Mouse (Mus musculus) forebrain, embryonic 15.5 days (tissue): ENCODE results near the gene Cxcl10. TPM values are rescaled to one million over a fixed set of nuclear protein-coding genes. Genes with fewer than 3 reads are reported as not detected.
"Not testable (repeated sequence)": the region's sequence is repeated elsewhere in the genome, so short reads cannot be mapped to it uniquely, and the experiment has no call there.

Experiments
- ATAC-seq: fragments of 200-750 bp; cut with Nextera tagmentation; replicated peaks from 2 replicates; pipeline ENCODE4 v1.8.0; 2017; ENCODE audit warnings: mild to moderate bottlenecking, moderate TSS enrichment, moderate library complexity
- H3K27ac ChIP-seq: fragments of 300-500 bp; sonication (generic); replicated peaks from 2 replicates; pipeline ENCODE4 v1.5.1; 2015; ENCODE audit warnings: mild to moderate bottlenecking, inconsistent platforms
- H3K27me3 ChIP-seq: fragments of 300-500 bp; sonication (generic); 2 replicates; pipeline ENCODE4 v1.6.1; 2015; ENCODE audit warnings: inconsistent platforms
- H3K36me3 ChIP-seq: fragments of 300-500 bp; sonication (generic); 2 replicates; pipeline ENCODE4 v1.6.1; 2015; ENCODE audit warnings: mild to moderate bottlenecking, inconsistent platforms
- H3K4me1 ChIP-seq: fragments of 300-500 bp; sonication (generic); 2 replicates; pipeline ENCODE4 v1.6.1; 2015; ENCODE audit warnings: inconsistent platforms
- H3K4me2 ChIP-seq: fragments of 300-500 bp; sonication (generic); replicated peaks from 2 replicates; pipeline ENCODE4 v1.6.1; 2015; ENCODE audit warnings: mild to moderate bottlenecking, inconsistent platforms
- H3K4me3 ChIP-seq: fragments of 300-500 bp; sonication (generic); 2 replicates; pipeline ENCODE4 v1.5.1; 2015; ENCODE audit warnings: mild to moderate bottlenecking, inconsistent platforms
- H3K9ac ChIP-seq: fragments of 300-500 bp; sonication (generic); replicated peaks from 2 replicates; pipeline ENCODE4 v1.6.1; 2015; ENCODE audit warnings: mild to moderate bottlenecking, inconsistent platforms
- H3K9me3 ChIP-seq: fragments of 300-500 bp; sonication (generic); 2 replicates; pipeline ENCODE4 v1.6.1; 2016; ENCODE audit warnings: inconsistent platforms
- WGBS: fragments of 180-500 bp; shearing (Covaris S2); methylation state at CpG from one replicate; pipeline ENCODE4 v1.1.7; 2015; ENCODE audit warnings: mixed read lengths; 5-methylcytosine and 5-hydroxymethylcytosine counted together
- polyA plus RNA-seq: library from polyadenylated mRNA; unstranded; fragments of >200 nt; fragmentation: Nextera tagmentation; extraction: Ambion mirVana; gene quantifications from 2 replicates; pipeline ENCODE4 v1.2.1, GENCODE M21; 2015

The Cxcl10 gene
- polyA plus RNA-seq, 1 experiment from 2014 or later = 0.20 TPM

DNA sequence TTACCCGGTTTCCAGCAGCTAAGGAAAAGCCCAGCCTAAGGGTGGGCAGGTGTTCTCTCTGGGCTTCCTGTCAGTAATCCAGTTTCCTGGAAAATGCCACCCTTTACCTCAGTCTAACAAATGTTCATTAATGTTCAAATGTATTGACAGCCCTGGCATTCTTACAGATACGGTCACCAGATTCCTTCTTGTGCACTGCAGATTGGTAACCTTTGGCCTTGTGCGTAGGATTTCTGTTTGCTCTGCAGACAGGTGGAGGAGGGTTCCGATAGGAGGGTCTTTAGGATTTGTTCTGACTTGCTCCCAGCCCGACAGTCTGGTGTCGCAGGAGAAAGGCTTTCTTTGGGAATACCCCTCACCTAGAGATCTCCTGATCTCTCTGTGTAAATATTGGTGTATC, 17.9 kb upstream of the Cxcl10 start:
- no peak for ATAC-seq
- no peak overlapping the region for H3K4me2 ChIP-seq
- H3K4me3 ChIP-seq = no peak overlapping the region
- no peaks in the 10 kb centered on the region for H3K36me3 ChIP-seq
- no peak overlapping the region for H3K27ac ChIP-seq
- 87% methylated on average over 6 of the region's 6 CpGs for WGBS
- no peaks in the 10 kb centered on the region for H3K9me3 ChIP-seq
- H3K27me3 ChIP-seq = no peaks in the 10 kb centered on the region
- H3K9ac ChIP-seq = no peak overlapping the region
- peaks cover 17% of the 10 kb centered on the region for H3K4me1 ChIP-seq

GRCm38 (mm10) chr5:92365146-92365705, 16.5 kb upstream of the Cxcl10 start:
- H3K4me3 ChIP-seq = no peak overlapping the region
- no peak overlapping the region for H3K27ac ChIP-seq
- ATAC-seq = no peak
- no peaks in the 10 kb centered on the region for H3K27me3 ChIP-seq
- no peaks in the 10 kb centered on the region for H3K9me3 ChIP-seq
- no peak overlapping the region for H3K4me2 ChIP-seq
- H3K36me3 ChIP-seq = no peaks in the 10 kb centered on the region
- peaks cover 8% of the 10 kb centered on the region; the same call in 1 of the 2 replicates for H3K4me1 ChIP-seq
- no peak overlapping the region for H3K9ac ChIP-seq
- WGBS = 77% methylated on average over 11 of the region's 11 CpGs

- H3K9ac ChIP-seq = no peak overlapping the region
- peaks cover 1% of the 10 kb centered on the region; the same call in 1 of the 2 replicates for H3K4me1 ChIP-seq
- no peak for ATAC-seq
- H3K4me2 ChIP-seq = no peak overlapping the region
- H3K9me3 ChIP-seq = no peaks in the 10 kb centered on the region
- no peak overlapping the region for H3K4me3 ChIP-seq
- no peaks in the 10 kb centered on the region for H3K36me3 ChIP-seq
- no peak overlapping the region for H3K27ac ChIP-seq
- 90% methylated on average over 5 of the region's 5 CpGs for WGBS
- no peaks in the 10 kb centered on the region for H3K27me3 ChIP-seq
Observed at GRCm38 (mm10) chr5:92364011-92364410, 15.3 kb upstream of the Cxcl10 start.

DNA sequence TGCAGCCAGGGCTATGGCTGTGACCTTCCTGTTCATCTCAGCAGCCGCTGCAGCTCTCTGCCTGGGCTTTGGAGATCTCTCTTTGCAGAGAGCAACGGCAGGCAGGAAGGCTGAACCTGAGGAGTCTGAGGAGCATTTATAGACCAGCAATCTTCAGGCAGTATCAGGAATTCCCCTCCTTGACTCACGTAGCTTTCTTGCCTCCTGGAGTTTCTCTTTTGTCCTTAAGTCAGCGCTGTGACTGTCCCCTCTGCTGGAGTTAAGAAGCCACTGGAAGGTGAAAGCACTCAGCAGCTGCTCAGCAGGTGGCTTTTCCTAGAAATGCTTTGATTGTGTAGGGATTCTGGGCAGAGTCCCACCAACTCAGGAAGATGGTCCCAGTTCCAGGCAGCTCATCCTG, 14.5 kb upstream of the Cxcl10 start:
- Histone ChIP-seq H3K4me3 (no peak overlapping the region), H3K27me3 (no peaks in the 10 kb centered on the region), H3K36me3 (no peaks in the 10 kb centered on the region), H3K27ac (no peak overlapping the region), H3K9ac (no peak overlapping the region), H3K9me3 (no peaks in the 10 kb centered on the region), H3K4me1 (no peaks in the 10 kb centered on the region), H3K4me2 (no peak overlapping the region)
- no peak for ATAC-seq
- 6% methylated on average over 4 of the region's 4 CpGs for WGBS

DNA sequence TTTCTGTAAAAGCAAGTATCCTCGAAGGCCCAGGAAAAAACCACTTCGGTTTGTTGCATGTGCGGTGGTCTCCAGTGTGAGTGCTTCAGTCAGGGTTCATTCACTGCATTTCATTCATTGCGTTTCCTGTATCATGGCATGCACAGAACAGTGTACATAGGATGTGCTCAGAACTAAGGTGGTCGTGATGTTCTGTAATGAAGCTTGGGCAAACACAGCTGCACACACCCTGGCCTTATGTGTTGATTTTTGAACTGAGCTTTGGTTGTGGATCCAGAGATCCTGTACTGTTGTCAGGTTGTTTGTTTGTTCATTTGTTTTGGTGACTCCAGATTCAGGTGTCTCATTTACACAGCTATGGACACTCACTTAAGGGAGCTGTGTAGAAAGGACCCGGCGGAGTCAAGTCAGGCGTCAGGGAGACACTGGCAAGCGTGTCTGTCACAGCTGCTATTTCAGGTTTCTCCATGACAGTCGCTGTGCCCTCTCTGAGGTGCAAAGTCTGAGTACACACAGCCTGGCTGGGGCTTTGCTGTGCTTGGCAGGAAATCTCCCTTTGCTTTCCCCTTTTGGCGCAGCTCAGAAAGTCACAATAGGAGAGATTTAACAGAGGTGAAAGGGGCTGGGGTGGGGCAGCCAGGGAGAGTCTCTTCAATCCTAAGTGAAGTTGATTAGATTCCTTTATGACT, 10.2 kb upstream of the Cxcl10 start:
- WGBS = 79% methylated on average over 11 of the region's 11 CpGs

GRCm38 (mm10) chr5:92358033-92358432, 9.3 kb upstream of the Cxcl10 start:
- Histone ChIP-seq H3K27me3 (no peaks in the 10 kb centered on the region), H3K4me2 (no peak overlapping the region), H3K4me3 (no peak overlapping the region), H3K36me3 (no peaks in the 10 kb centered on the region), H3K9ac (no peak overlapping the region), H3K27ac (no peak overlapping the region), H3K9me3 (no peaks in the 10 kb centered on the region), H3K4me1 (no peaks in the 10 kb centered on the region)
- ATAC-seq = no peak
- WGBS = 63% methylated on average over 11 of the region's 12 CpGs

More for the DNA sequence above, 10.2 kb upstream of the Cxcl10 start:
- no peaks in the 10 kb centered on the region for H3K27me3 ChIP-seq
- no peak overlapping the region for H3K27ac ChIP-seq
- no peaks in the 10 kb centered on the region for H3K36me3 ChIP-seq
- ATAC-seq = no peak
- H3K9me3 ChIP-seq = no peaks in the 10 kb centered on the region
- H3K4me2 ChIP-seq = no peak overlapping the region
- no peak overlapping the region for H3K9ac ChIP-seq
- H3K4me3 ChIP-seq = no peak overlapping the region
- no peaks in the 10 kb centered on the region for H3K4me1 ChIP-seq

- no peaks in the 10 kb centered on the region for H3K9me3 ChIP-seq
- H3K27ac ChIP-seq = no peak overlapping the region
- no peaks in the 10 kb centered on the region for H3K27me3 ChIP-seq
- no peaks in the 10 kb centered on the region for H3K36me3 ChIP-seq
- no peak overlapping the region for H3K4me2 ChIP-seq
- no peak overlapping the region for H3K4me3 ChIP-seq
- no peak for ATAC-seq
- H3K4me1 ChIP-seq = peaks cover 4% of the 10 kb centered on the region
- H3K9ac ChIP-seq = no peak overlapping the region
- 52% methylated on average over 11 of the region's 11 CpGs for WGBS
Observed at GRCm38 (mm10) chr5:92353517-92353916, 4.8 kb upstream of the Cxcl10 start.

DNA sequence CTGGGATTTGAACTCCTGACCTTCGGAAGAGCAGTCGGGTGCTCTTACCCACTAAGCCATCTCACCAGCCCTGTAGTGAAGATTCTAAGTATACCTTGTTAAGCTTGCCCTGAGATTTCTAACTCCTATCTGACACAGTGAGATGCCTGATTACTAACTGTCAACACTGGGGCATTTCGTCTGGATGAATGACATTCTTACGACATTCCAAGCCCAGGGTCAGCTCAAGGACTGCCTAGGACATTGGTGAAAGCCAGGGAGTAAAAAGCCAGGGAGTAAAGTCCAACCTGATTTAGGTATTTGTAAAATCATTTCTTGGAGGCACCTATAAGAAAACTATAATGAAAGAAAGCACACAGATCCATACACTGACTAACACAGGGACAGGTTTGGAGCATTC, 4.0 kb upstream of the Cxcl10 start:
- H3K4me2 ChIP-seq, ATAC-seq, H3K4me1 ChIP-seq, H3K27me3 ChIP-seq, H3K9me3 ChIP-seq, H3K36me3 ChIP-seq, H3K9ac ChIP-seq, H3K4me3 ChIP-seq, H3K27ac ChIP-seq: not testable (repeated sequence)
- 82% methylated on average over 4 of the region's 4 CpGs for WGBS

GRCm38 (mm10) chr5:92349731-92350130, 1.0 kb upstream of the Cxcl10 start:
- no peak for ATAC-seq
- no peak overlapping the region for H3K9ac ChIP-seq
- H3K27ac ChIP-seq = no peak overlapping the region
- no peaks in the 10 kb centered on the region for H3K27me3 ChIP-seq
- H3K4me1 ChIP-seq = peaks cover 5% of the 10 kb centered on the region
- whole genome bisulfite sequencing = 92% methylated on average over 7 of the region's 7 CpGs
- H3K4me2 ChIP-seq = no peak overlapping the region
- H3K36me3 ChIP-seq = no peaks in the 10 kb centered on the region
- H3K9me3 ChIP-seq = no peaks in the 10 kb centered on the region
- H3K4me3 ChIP-seq = no peak overlapping the region

- Histone ChIP-seq H3K4me3 (no peak overlapping the region), H3K27ac (no peak overlapping the region), H3K36me3 (no peaks in the 10 kb centered on the region), H3K9me3 (no peaks in the 10 kb centered on the region), H3K4me1 (peaks cover 5% of the 10 kb centered on the region), H3K27me3 (no peaks in the 10 kb centered on the region), H3K9ac (no peak overlapping the region), H3K4me2 (no peak overlapping the region)
- WGBS = 88% methylated on average over 8 of the region's 8 CpGs
- ATAC-seq = no peak
Observed at GRCm38 (mm10) chr5:92345006-92345405, 3.7 kb downstream of the Cxcl10 start.

DNA sequence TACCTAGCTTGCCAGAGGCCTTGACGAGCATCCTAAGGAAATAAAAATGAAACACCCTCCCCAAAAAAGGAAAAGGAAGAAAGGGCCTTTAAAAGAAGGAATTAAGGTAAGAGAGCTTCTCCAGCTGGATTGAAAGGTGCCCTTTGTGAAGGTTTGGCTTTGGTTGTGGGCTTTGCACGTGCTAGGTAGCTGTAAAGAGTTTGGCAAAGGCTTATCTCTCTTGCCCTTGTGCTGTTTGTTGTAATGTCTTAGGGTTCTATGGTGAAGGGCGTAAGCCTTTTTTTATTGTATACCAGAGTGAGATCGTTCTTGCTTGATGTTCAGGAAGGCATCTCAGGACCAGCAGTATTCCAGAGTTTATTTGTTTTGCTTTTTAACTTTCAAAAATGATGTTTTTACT, 8.1 kb downstream of the Cxcl10 start:
- no peak for ATAC-seq
- no peak overlapping the region for H3K4me2 ChIP-seq
- H3K9me3 ChIP-seq = no peaks in the 10 kb centered on the region
- H3K27me3 ChIP-seq = no peaks in the 10 kb centered on the region
- WGBS = 81% methylated on average over 4 of the region's 4 CpGs
- no peak overlapping the region for H3K4me3 ChIP-seq
- H3K36me3 ChIP-seq = no peaks in the 10 kb centered on the region
- H3K9ac ChIP-seq = no peak overlapping the region
- H3K27ac ChIP-seq = no peak overlapping the region
- no peaks in the 10 kb centered on the region for H3K4me1 ChIP-seq

DNA sequence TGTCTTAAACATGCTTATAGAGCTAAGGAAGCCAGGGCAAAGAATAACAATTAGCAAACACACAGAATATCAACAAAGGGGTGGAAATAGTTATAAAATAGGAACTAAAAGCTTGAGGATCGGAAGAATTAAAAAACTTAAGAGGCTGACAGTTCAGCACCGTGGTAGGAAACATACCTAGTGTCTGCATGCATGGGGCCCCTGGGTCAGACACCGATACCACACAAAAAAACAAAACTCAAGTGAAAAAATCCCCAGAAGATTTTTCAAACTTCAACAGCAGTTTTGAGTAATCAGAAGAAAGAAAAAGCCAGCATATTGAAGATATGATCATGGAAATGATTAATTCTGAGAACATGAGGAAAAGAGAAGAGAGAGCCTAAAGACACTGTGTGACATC, 11.9 kb downstream of the Cxcl10 start:
- Histone ChIP-seq H3K9me3 (no peaks in the 10 kb centered on the region), H3K27ac (no peak overlapping the region), H3K4me2 (no peak overlapping the region), H3K9ac (no peak overlapping the region), H3K4me3 (no peak overlapping the region), H3K27me3 (no peaks in the 10 kb centered on the region), H3K36me3 (no peaks in the 10 kb centered on the region), H3K4me1 (peaks cover 9% of the 10 kb centered on the region; the same call in 1 of the 2 replicates)
- WGBS = 86% methylated on average over 3 of the region's 3 CpGs
- no peak for ATAC-seq

DNA sequence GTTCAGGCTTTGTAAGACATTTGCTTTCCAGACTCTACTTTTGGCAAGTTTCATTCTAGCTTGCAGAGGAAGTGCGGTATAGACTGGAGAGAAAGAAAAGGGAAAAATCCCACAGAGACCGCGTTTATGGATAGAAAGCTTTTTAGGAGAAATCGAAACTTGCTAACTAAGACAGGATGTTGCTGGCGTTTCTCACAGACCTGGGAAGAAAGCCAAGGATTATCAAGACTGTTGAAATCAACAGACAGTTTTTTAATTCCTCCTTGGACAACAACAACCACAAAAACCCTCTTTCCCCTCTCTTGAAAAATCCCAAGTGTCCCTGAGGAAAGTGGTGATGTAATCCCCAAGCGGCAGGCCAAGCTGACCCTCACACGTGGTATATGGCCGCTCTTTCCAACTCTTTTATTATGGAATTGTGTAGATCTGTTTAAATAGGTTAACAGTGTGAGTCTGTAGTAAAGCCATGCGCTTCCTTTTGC, 16.3 kb downstream of the Cxcl10 start:
- no peak overlapping the region for H3K9ac ChIP-seq
- H3K27me3 ChIP-seq = no peaks in the 10 kb centered on the region
- H3K36me3 ChIP-seq = no peaks in the 10 kb centered on the region
- WGBS = 46% methylated on average over 9 of the region's 9 CpGs
- no peaks in the 10 kb centered on the region for H3K9me3 ChIP-seq
- H3K27ac ChIP-seq = no peak overlapping the region
- H3K4me3 ChIP-seq = no peak overlapping the region
- ATAC-seq = no peak
- H3K4me1 ChIP-seq = peaks cover 10% of the 10 kb centered on the region; the same call in 1 of the 2 replicates
- H3K4me2 ChIP-seq = no peak overlapping the region; the same call in 1 of the 2 replicates
